Mouse (Mus musculus) cerebral cortex, adult 2 months (tissue): Measurements from ENCODE around the gene Smurf1.

Experiments
- WGBS: fragments of 180-500 bp; shearing (Covaris S2); methylation state at CpG from one replicate; pipeline ENCODE4 v1.1.7; 2018; 5-methylcytosine and 5-hydroxymethylcytosine counted together

The Smurf1 gene

DNA sequence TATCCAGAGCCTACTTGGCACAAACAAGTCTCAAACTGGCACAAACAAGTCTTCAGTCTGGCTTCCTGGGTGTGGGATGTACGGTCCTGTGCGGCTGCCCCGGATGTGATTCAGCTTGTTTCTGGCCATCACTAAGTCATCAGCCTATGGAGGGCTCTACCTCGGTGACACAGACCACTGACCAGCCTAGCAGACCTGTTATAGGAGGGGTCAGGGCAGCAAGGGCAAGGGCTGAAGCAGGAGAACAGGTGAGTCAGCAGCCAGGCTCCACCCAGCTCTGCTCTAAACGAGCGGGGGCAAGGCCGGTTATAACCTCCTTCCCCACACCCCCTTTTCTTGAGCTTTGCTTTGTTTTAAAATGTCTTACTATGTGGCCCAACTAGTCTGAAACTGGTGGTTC, 11.2 kb downstream of the Smurf1 start:
- 59% methylated on average over 7 of the region's 7 CpGs for WGBS

DNA sequence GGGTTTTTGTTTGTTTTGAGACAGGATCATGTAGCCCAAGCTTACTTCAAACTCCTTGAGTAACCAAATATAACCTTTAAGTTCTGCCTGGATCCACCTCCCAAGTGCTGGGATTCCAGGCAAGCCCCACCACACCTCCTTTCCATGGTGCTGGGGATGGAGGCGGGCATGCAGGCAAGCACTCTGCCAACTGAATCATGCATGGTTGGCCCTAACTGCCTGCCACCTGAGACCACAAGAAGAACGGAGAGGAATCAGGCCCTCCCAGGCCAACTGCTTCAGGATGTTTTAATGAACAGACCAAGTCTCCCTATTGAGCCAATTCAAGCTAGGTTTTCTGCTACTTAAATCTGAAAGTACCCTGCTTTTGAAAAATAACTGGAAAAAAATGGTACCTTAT, 13.1 kb downstream of the Smurf1 start:
- WGBS: 45% methylated on average over 2 of the region's 2 CpGs

DNA sequence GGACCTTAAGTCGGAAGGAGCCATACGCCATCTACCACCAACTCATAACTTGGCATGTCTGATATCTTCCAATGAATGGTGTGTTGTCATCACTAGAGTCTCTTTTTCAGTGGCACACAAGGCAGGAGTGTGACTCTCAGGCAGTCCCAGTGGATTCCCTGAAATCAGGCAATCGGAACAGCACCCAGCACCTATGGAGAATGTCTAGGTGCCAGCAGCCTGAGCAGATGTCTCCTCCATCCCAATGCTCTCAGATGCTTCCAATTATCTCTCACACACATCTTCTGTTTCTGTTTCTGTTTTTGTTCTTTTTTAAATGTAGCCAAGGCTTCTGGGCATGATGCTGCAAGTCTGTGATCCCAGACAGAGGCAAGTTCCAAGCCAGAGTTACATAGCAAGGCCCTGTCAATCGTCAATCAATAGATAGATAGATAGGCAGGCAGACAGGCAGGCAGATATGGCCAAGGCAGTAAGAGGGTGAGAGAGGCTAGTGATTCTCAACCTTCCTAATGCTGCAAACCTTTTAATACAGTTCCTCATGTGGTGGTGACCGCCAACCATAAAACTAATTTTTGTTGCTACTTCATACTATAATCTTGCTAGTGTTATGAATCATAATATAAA, 15.1 kb downstream of the Smurf1 start:
- WGBS: 65% methylated on average over 5 of the region's 5 CpGs

DNA sequence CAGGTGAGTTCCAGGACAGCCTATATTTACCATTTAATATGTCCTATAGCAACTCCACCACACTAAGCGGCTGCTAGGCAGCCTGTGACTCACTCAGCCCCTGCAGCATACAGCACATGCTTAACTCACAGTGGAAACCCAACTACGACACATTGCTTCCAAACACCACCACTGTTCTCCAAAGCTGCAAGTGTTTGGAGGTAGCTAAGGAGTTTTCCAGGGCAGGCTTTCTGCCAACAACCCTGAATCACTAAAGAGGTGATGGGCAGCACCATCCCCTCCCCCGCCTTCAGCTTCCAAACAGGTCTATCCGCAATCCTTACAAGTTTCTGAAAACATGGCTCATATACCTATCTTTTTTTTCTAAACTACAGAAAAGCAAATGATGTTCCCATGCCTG, 15.8 kb downstream of the Smurf1 start:
- WGBS: 57% methylated on average over 4 of the region's 4 CpGs

GRCm38 (mm10) chr5:144948422-144948821, 17.2 kb downstream of the Smurf1 start:
- 70% methylated on average over 11 of the region's 11 CpGs for WGBS

- WGBS: 52% methylated on average over 1 of the region's 1 CpGs
Measured at GRCm38 (mm10) chr5:144948002-144948401, 17.6 kb downstream of the Smurf1 start.

- WGBS: 40% methylated on average over 4 of the region's 4 CpGs
Measured at GRCm38 (mm10) chr5:144946032-144946431, 19.6 kb downstream of the Smurf1 start.

GRCm38 (mm10) chr5:144944932-144945331, 20.7 kb downstream of the Smurf1 start:
- 73% methylated on average over 7 of the region's 7 CpGs for WGBS

DNA sequence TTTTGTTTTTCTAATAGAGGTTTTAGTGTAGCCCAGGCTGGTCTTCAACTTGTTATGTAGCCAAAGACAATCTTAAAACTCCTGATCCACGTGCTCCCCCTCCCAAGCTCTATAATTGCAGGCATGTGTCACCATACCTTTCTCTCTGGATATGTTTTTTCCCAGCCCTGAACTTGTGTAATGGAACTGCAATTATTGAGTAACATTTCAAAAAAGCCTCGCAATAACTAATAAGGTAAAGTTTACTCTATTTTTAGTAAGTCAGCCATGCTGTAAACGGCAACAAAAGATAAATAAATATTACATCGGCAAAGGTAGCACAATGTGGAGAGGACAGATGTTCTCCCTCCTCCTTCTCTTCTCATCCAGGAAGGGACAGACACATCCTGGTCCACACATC, 21.3 kb downstream of the Smurf1 start:
- WGBS: 57% methylated on average over 4 of the region's 4 CpGs

DNA sequence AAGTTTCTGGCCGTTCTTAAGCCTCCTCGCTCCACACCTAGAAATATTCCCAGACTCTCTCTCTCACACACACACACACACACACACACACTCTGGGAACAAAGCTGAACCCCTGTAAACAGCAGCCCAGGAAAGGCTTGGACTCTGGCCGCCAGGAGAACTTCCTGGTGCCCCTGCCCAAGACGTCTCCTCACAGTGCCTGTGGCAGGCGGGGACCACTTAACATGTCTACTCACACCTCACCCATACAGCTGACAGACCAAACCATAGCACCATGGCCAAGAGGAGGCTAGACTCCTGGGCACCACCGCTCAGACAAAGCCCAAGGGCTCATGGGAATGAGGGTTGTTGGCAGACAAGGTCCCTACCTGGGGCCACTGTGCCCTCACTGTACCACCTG, 22.3 kb downstream of the Smurf1 start:
- WGBS: 77% methylated on average over 6 of the region's 6 CpGs

DNA sequence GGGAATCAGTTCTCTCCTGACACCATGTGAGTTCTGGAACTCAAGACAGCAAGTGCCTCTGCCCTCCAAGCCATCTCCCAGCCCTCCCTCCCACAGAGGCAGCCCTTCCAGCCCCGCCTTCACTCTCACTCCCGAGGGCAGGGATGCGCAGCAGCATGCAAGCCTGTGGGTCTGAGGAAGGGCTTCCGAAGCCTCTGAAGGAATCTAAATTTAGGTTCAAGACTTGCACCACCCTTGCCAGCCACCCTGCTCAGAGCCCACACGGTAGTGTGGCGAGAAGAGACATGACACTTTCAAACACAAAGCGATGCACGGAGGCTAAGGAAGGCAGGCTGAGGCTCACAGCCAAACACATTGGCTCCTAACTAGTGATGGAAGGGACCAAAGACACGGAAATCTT, 23.2 kb downstream of the Smurf1 start:
- 30% methylated on average over 9 of the region's 9 CpGs for WGBS

DNA sequence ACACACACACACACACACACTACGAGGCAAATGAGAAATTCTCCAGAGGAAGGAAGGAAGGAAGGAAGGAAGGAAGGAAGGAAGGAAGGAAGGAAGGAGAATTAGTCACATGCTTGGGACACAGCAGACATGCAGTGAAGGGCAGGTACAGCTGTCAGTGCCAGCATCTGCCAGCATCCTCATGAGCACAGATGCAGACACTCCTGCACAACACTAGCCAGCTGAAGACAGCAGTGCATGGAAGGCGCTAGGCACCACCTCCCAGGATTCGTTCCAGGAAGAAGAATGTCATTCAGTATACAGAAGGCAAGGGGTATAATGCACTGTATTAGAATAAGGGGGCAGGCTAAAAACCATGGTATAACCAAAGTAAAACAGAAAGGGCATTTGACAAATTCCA, 24.7 kb downstream of the Smurf1 start:
- 40% methylated on average over 3 of the region's 3 CpGs for WGBS

- WGBS: 27% methylated on average over 2 of the region's 2 CpGs
Measured at GRCm38 (mm10) chr5:144937304-144937703, 28.3 kb downstream of the Smurf1 start.

- 77% methylated on average over 4 of the region's 4 CpGs for WGBS
Measured at GRCm38 (mm10) chr5:144933486-144933885, 32.2 kb downstream of the Smurf1 start.

DNA sequence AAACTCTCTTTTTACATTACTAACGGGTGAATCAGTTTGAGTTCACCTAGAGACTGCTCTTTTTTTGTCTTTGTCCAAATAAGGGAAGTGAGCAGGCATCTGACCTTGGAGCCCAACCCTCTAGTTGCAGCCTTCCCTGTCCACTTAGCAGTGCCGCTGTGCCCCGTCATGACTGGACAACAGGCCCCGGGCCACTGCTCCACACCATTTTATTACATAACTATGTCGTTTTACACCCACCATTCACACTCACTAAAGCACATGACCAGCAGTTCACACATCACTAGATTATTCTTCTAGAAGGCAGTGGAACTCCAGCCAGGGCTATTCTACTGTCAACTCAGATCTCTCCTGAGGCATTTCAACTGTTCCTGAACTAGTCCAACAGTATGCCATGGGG, 33.8 kb downstream of the Smurf1 start:
- WGBS: 73% methylated on average over 5 of the region's 5 CpGs

DNA sequence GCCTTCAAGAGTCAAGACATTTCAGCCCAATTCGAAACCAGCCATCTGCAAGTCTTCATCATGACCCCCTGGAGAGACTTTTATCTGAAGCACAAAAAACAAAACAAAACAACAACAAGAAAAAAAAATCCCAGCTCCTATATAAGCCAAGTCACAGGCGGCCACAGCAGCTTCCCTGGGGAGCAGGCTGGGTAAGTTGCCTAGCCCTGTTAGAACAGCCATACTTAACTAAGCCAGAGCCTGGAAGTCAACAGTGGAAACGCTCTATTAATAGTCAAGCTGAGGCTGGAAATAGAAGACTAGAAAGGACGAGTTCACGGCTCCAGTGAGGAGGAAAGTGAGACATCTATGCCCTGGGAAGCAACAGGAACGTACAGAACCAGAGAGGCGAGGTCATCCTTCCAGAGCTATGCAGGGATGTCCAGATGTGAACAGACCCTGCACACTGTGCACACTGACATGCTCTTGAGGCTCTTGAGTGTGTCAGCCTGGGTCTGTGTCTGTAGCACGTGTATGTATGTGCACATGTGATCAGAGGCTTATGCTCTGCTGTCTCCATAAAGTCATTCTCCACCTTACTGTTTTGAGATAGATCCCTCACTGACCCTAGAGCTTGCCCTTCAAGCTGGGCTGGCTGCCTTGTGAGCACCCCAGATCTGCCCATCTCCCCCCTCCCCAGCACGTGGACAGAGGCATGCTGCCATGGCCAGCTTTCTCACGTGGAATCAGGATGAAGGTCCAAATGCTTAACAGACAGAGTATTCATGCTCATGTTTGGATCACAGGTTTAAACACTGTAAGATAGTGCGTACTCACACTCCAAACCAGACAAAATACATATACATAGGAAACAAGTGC, 36.6 kb downstream of the Smurf1 start:
- 26% methylated on average over 11 of the region's 11 CpGs for WGBS

GRCm38 (mm10) chr5:144926275-144926674, 39.4 kb downstream of the Smurf1 start:
- 49% methylated on average over 2 of the region's 2 CpGs for WGBS

DNA sequence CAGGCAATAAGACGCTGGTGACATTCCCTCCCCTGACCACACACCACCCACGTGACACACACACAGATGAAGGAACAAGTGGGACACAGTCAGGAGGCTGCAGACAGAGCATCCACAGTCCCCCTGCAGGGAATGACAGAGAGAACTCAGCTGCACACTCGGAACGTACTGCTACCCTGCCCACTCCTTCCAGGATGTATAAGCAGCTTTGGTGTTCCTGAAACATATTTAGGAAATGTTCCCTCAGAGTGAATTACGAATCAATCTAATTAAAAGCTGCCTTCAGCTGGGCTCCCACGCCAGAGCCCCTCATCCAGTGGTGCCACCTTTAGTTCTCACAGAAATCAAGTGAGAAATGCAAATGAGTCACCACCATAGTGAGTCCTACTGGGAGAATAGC, 42.3 kb downstream of the Smurf1 start:
- WGBS: 23% methylated on average over 6 of the region's 6 CpGs

DNA sequence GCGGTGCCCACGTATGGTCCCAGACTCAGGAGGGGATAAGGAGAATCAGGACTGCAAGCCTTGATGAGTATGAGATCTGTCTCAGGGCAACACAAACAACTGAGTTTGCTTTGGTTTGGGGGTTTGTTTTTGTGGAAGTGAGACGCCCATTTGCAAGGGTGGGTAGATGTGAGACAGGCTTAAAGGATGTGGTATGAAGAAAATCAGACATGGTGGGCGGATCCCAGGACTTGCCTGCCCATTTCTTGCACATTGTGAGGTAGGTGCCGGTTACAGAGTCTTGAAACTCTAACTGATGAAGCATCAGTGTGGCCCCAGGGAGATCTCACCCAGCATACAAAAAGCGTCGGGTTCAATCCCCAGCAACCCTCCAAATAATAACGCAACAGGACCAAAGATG, 45.9 kb downstream of the Smurf1 start:
- WGBS: 77% methylated on average over 8 of the region's 8 CpGs

- WGBS: 54% methylated on average over 9 of the region's 9 CpGs
Measured at GRCm38 (mm10) chr5:144919194-144919593, 46.5 kb downstream of the Smurf1 start.

DNA sequence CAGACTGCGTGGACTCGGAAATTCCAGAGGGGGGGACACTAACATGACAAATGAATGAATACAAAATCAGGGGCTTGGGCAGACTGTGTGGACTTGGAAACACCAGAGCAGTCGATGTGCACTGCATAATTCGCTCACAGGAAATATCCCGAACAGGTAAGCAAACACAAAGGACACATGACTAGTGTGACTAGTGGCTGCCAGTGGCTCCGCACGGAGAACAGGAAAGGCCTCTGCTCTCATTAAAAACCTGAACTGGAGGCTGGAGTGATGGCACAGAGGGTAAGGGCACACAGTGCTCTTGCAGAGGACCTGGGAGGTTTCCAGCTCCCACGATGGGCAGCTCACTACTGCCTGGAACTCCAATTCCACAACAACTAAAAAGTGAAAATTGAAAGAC, 47.4 kb downstream of the Smurf1 start:
- 77% methylated on average over 8 of the region's 8 CpGs for WGBS

DNA sequence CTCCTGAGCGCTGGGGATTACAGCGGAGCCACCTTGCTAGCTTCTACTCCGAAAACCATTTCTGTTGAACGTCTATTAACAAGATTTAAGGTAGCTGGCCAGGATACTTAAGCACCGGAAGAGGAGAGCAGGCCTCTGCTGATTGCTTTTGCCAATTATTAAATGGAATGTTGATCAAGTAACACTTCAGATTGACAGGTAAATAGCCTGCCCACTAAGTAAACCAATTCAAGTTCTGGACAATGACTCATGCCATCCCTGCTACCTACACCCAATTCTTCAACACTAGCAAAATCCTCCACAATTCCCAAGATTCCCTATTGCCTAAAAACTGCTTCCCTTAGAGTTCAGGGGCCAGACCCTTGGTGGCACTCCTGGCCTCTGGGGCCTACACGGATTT, 48.5 kb downstream of the Smurf1 start:
- WGBS: 93% methylated on average over 6 of the region's 6 CpGs

DNA sequence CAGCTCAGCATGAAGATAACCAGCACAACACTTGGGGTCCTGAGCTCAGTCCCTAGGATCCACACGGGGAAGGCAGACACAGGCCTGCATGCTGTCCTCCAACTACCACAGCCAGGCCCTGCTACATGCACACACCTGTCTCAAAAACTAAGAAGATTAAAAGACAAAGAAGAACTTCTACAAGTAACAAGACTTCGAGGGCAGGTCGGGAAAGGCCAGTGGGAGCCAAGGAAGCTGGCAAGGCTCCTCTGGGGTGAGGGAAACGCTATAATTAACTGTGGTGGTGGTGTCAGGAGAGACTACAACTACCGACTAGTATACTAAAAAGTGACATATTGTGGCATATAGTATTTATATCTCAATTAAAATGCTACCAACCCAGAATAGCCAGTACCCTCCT, 49.8 kb downstream of the Smurf1 start:
- 53% methylated on average over 5 of the region's 5 CpGs for WGBS
